Mouse (Mus musculus) c-Kit-negative CD71-positive TER-119-positive erythroid progenitor cells, embryonic 14.5 days (primary cell): ENCODE measurements at regions not wholly inside any gene's neighbourhood (a gene's known extent, or its start where the extent isn't known, plus 50 kb on each side); places are given as distances from the start of the nearest gene placed in this dataset.

Experiments used
- DNase-seq: peaks from one replicate; pipeline ENCODE4 v3.0.0-alpha.2; 2013; ENCODE audit warnings: low read depth, low spot score

- DNase-seq: no peak
These were observed 484.6 kb upstream of the Cdh11 start for GRCm38 (mm10) chr8:103270035-103270434.

GRCm38 (mm10) chr8:103270815-103271553 is 485.5 kb upstream of the Cdh11 start:
- DNase-seq: no peak

- no peak for DNase-seq
These were observed 487.1 kb upstream of the Cdh11 start for GRCm38 (mm10) chr8:103272305-103273079.

- DNase-seq: no peak
These were observed 488.0 kb upstream of the Cdh11 start for GRCm38 (mm10) chr8:103273476-103273875.

- no peak for DNase-seq
These were observed 496.4 kb upstream of the Cdh11 start for GRCm38 (mm10) chr8:103281801-103282200.

GRCm38 (mm10) chr8:103288561-103288974 is 503.1 kb upstream of the Cdh11 start:
- no peak for DNase-seq

GRCm38 (mm10) chr8:103292896-103293295 is 507.5 kb upstream of the Cdh11 start:
- DNase-seq: no peak

GRCm38 (mm10) chr8:103306476-103307183 is 521.2 kb upstream of the Cdh11 start:
- no peak for DNase-seq

GRCm38 (mm10) chr8:103313576-103313975 is 528.1 kb upstream of the Cdh11 start:
- no peak for DNase-seq

- DNase-seq: no peak
These were observed 529.0 kb upstream of the Cdh11 start for GRCm38 (mm10) chr8:103314279-103315022.

GRCm38 (mm10) chr8:103315742-103316141 is 530.3 kb upstream of the Cdh11 start:
- no peak for DNase-seq

- no peak for DNase-seq
These were observed 531.2 kb upstream of the Cdh11 start for GRCm38 (mm10) chr8:103316691-103317091.

GRCm38 (mm10) chr8:103317149-103317725 is 531.8 kb upstream of the Cdh11 start:
- DNase-seq: no peak

GRCm38 (mm10) chr8:103324016-103324665 is 538.7 kb upstream of the Cdh11 start:
- no peak for DNase-seq

- no peak for DNase-seq
These were observed 546.0 kb upstream of the Cdh11 start for GRCm38 (mm10) chr8:103331415-103331814.

GRCm38 (mm10) chr8:103337314-103337713 is 551.9 kb upstream of the Cdh11 start:
- no peak for DNase-seq

- no peak for DNase-seq
These were observed 553.6 kb upstream of the Cdh11 start for GRCm38 (mm10) chr8:103339042-103339441.

GRCm38 (mm10) chr8:103339951-103340350 is 554.5 kb upstream of the Cdh11 start:
- DNase-seq: no peak

GRCm38 (mm10) chr8:103343891-103344290 is 558.4 kb upstream of the Cdh11 start:
- DNase-seq: no peak

- no peak for DNase-seq
These were observed 559.4 kb upstream of the Cdh11 start for GRCm38 (mm10) chr8:103344871-103345270.
